Mouse (Mus musculus): ENCODE results near the gene Prr15l. TPM values are rescaled to one million over a fixed set of nuclear protein-coding genes. Genes with fewer than 3 reads are reported as not detected.

The Prr15l gene
- polyA plus RNA-seq, 1 experiment from 2014 or later: not detected

- no peak for ATAC-seq
- Histone ChIP-seq H3K9ac (replicated peaks) (no peak overlapping the region), H3K4me3 (replicated peaks) (no peak overlapping the region), H3K36me3 (no peaks in the 10 kb centered on the region), H3K27ac (no peak overlapping the region), H3K9me3 (no peaks in the 10 kb centered on the region), H3K27me3 (peaks cover 23% of the 10 kb centered on the region), H3K4me2 (replicated peaks) (no peak overlapping the region), H3K4me1 (replicated peaks) (0 out of 2 replicates have a peak, but pooled peaks cover 4% of the 10 kb centered on the region)
- 86% methylated on average over 12 of the region's 12 CpGs for WGBS
These were observed 2.3 kb upstream of the Prr15l start for GRCm38 (mm10) chr11:96925469-96926148.

GRCm38 (mm10) chr11:96926587-96926986, 1.3 kb upstream of the Prr15l start:
- no peak overlapping the region for H3K4me3 ChIP-seq (replicated peaks)
- H3K9me3 ChIP-seq: no peaks in the 10 kb centered on the region
- no peak overlapping the region for H3K4me2 ChIP-seq (replicated peaks)
- 84% methylated on average over 5 of the region's 5 CpGs for WGBS
- H3K27ac ChIP-seq: no peak overlapping the region
- H3K4me1 ChIP-seq (replicated peaks): 0 out of 2 replicates have a peak, but pooled peaks cover 4% of the 10 kb centered on the region
- no peak overlapping the region for H3K9ac ChIP-seq (replicated peaks)
- peaks cover 24% of the 10 kb centered on the region for H3K27me3 ChIP-seq
- ATAC-seq: no peak
- H3K36me3 ChIP-seq: no peaks in the 10 kb centered on the region

GRCm38 (mm10) chr11:96928691-96929090, 787 bp downstream of the Prr15l start:
- Histone ChIP-seq H3K4me1 (replicated peaks) (0 out of 2 replicates have a peak, but pooled peaks cover 4% of the 10 kb centered on the region), H3K27ac (no peak overlapping the region), H3K9ac (replicated peaks) (no peak overlapping the region), H3K27me3 (peaks cover 26% of the 10 kb centered on the region), H3K4me2 (replicated peaks) (no peak overlapping the region), H3K4me3 (replicated peaks) (no peak overlapping the region), H3K36me3 (no peaks in the 10 kb centered on the region), H3K9me3 (no peaks in the 10 kb centered on the region)
- ATAC-seq: no peak
- WGBS: 6% methylated on average over 5 of the region's 5 CpGs

GRCm38 (mm10) chr11:96929096-96929765, 1.3 kb downstream of the Prr15l start:
- H3K36me3 ChIP-seq: no peaks in the 10 kb centered on the region
- no peak for ATAC-seq
- peaks cover 26% of the 10 kb centered on the region for H3K27me3 ChIP-seq
- no peak overlapping the region for H3K4me2 ChIP-seq (replicated peaks)
- H3K9ac ChIP-seq (replicated peaks): 0 out of 2 replicates have a peak overlapping the region, but pooled peaks have one; percentile 8
- 0 out of 2 replicates have a peak, but pooled peaks cover 4% of the 10 kb centered on the region for H3K4me1 ChIP-seq (replicated peaks)
- H3K9me3 ChIP-seq: no peaks in the 10 kb centered on the region
- H3K4me3 ChIP-seq (replicated peaks): no peak overlapping the region
- 14% methylated on average over 13 of the region's 13 CpGs for WGBS
- no peak overlapping the region for H3K27ac ChIP-seq

GRCm38 (mm10) chr11:96929766-96930331, 1.9 kb downstream of the Prr15l start:
- Histone ChIP-seq H3K9me3 (no peaks in the 10 kb centered on the region), H3K4me3 (replicated peaks) (no peak overlapping the region), H3K4me1 (replicated peaks) (peaks cover 7% of the 10 kb centered on the region; the same call in 1 of the 2 replicates), H3K36me3 (no peaks in the 10 kb centered on the region), H3K9ac (replicated peaks) (no peak overlapping the region), H3K27me3 (peaks cover 26% of the 10 kb centered on the region), H3K27ac (no peak overlapping the region), H3K4me2 (replicated peaks) (no peak overlapping the region)
- 73% methylated on average over 9 of the region's 9 CpGs for WGBS
- no peak for ATAC-seq

GRCm38 (mm10) chr11:96931327-96932062, 3.6 kb downstream of the Prr15l start:
- no peak overlapping the region for H3K9ac ChIP-seq (replicated peaks)
- no peak for ATAC-seq
- H3K36me3 ChIP-seq: no peaks in the 10 kb centered on the region
- H3K4me2 ChIP-seq (replicated peaks): no peak overlapping the region
- H3K4me1 ChIP-seq (replicated peaks): peaks cover 11% of the 10 kb centered on the region
- H3K27me3 ChIP-seq: peaks cover 26% of the 10 kb centered on the region
- no peaks in the 10 kb centered on the region for H3K9me3 ChIP-seq
- WGBS: 71% methylated on average over 8 of the region's 8 CpGs
- H3K27ac ChIP-seq: no peak overlapping the region
- no peak overlapping the region for H3K4me3 ChIP-seq (replicated peaks)

GRCm38 (mm10) chr11:96933562-96934276, 5.8 kb downstream of the Prr15l start:
- Histone ChIP-seq H3K4me1 (replicated peaks) (peaks cover 11% of the 10 kb centered on the region), H3K9ac (replicated peaks) (no peak overlapping the region), H3K4me2 (replicated peaks) (no peak overlapping the region), H3K36me3 (no peaks in the 10 kb centered on the region), H3K27me3 (peaks cover 15% of the 10 kb centered on the region), H3K27ac (no peak overlapping the region), H3K4me3 (replicated peaks) (no peak overlapping the region), H3K9me3 (no peaks in the 10 kb centered on the region)
- 92% methylated on average over 13 of the region's 13 CpGs for WGBS
- no peak for ATAC-seq

- Histone ChIP-seq H3K27ac (no peak overlapping the region), H3K4me2 (replicated peaks) (peak overlapping the region; percentile 38), H3K27me3 (peaks cover 3% of the 10 kb centered on the region; the same call in 1 of the 2 replicates), H3K36me3 (no peaks in the 10 kb centered on the region), H3K4me3 (replicated peaks) (no peak overlapping the region; the same call in 1 of the 2 replicates), H3K4me1 (replicated peaks) (peaks cover 7% of the 10 kb centered on the region), H3K9ac (replicated peaks) (no peak overlapping the region), H3K9me3 (no peaks in the 10 kb centered on the region)
- peak; percentile 80; the same call in 1 of the 2 replicates for ATAC-seq
- WGBS: 19% methylated on average over 12 of the region's 12 CpGs
These were observed 7.0 kb downstream of the Prr15l start for GRCm38 (mm10) chr11:96934921-96935356.

GRCm38 (mm10) chr11:96935872-96936650, 8.2 kb downstream of the Prr15l start:
- H3K9me3 ChIP-seq: no peaks in the 10 kb centered on the region
- H3K4me2 ChIP-seq (replicated peaks): no peak overlapping the region
- H3K27me3 ChIP-seq: 0 out of 2 replicates have a peak, but pooled peaks cover 3% of the 10 kb centered on the region
- WGBS: 90% methylated on average over 9 of the region's 9 CpGs
- no peak overlapping the region for H3K4me3 ChIP-seq (replicated peaks)
- H3K9ac ChIP-seq (replicated peaks): no peak overlapping the region
- peaks cover 7% of the 10 kb centered on the region for H3K4me1 ChIP-seq (replicated peaks)
- no peak overlapping the region for H3K27ac ChIP-seq
- H3K36me3 ChIP-seq: no peaks in the 10 kb centered on the region
- ATAC-seq: no peak

GRCm38 (mm10) chr11:96937549-96938425, 9.9 kb downstream of the Prr15l start:
- Histone ChIP-seq H3K27ac (no peak overlapping the region), H3K4me3 (replicated peaks) (no peak overlapping the region), H3K9me3 (no peaks in the 10 kb centered on the region), H3K4me1 (replicated peaks) (peaks cover 7% of the 10 kb centered on the region), H3K27me3 (peaks cover 3% of the 10 kb centered on the region; the same call in 1 of the 2 replicates), H3K9ac (replicated peaks) (no peak overlapping the region), H3K36me3 (no peaks in the 10 kb centered on the region), H3K4me2 (replicated peaks) (no peak overlapping the region)
- 51% methylated on average over 10 of the region's 10 CpGs for WGBS
- 0 out of 2 replicates have a peak, but pooled peaks have one; percentile 17 for ATAC-seq

Data from midbrain, embryonic 13.5 days (tissue).